Mouse (Mus musculus) ES-E14 (cell line): ENCODE data around the gene Cenpu. TPM values are rescaled to one million over a fixed set of nuclear protein-coding genes. Genes with fewer than 3 reads are reported as not detected.

Experiments
- DNase-seq: peaks from one replicate; pipeline ENCODE4 v3.0.0-alpha.2; 2013; ENCODE audit warnings: low read depth, low spot score
- H3K27ac ChIP-seq: 2 replicates; pipeline ENCODE4 v1.5.1; 2012; ENCODE audit warnings: low read depth, mild to moderate bottlenecking, low read length, moderate library complexity, mixed read lengths; ENCODE audit not compliant: poor library complexity, insufficient read depth, severe bottlenecking
- H3K36me3 ChIP-seq: 2 replicates; pipeline ENCODE4 v1.6.1; 2012; ENCODE audit warnings: mild to moderate bottlenecking, low read length, moderate library complexity, mixed read lengths; ENCODE audit not compliant: control insufficient read depth, poor library complexity, insufficient read depth, severe bottlenecking
- H3K4me1 ChIP-seq, 2 experiments: fragments of 150-350 bp in 1 of 2; sonication (generic) in 1 of 2; 2 replicates each; pipeline ENCODE4 v1.6.1; 2012; ENCODE audit warnings: low read length in 2 of 2, mild to moderate bottlenecking in 1 of 2, mixed read lengths in 1 of 2; ENCODE audit not compliant: control insufficient read depth in 2 of 2, insufficient read depth in 2 of 2, poor library complexity in 1 of 2
- H3K4me3 ChIP-seq, 2 experiments: fragments of 150-350 bp in 1 of 2; sonication (generic) in 1 of 2; 2 replicates each; pipeline ENCODE4 v1.5.1; 2012; ENCODE audit warnings: low read length in 2 of 2, low read depth in 1 of 2, mild to moderate bottlenecking in 1 of 2, mixed read lengths in 1 of 2; ENCODE audit not compliant: insufficient read depth in 1 of 2, poor library complexity in 1 of 2, severe bottlenecking in 1 of 2
- H3K9ac ChIP-seq: 2 replicates; pipeline ENCODE4 v1.6.1; 2012; ENCODE audit warnings: low read depth, mild to moderate bottlenecking, low read length, mixed read lengths; ENCODE audit not compliant: poor library complexity, insufficient read depth, severe bottlenecking
- H3K9me3 ChIP-seq: fragments of 150-350 bp; sonication (generic); 2 replicates; pipeline ENCODE4 v1.6.1; 2012; ENCODE audit warnings: low read depth, mild to moderate bottlenecking, low read length; ENCODE audit not compliant: control insufficient read depth, insufficient read depth
- CHD2 ChIP-seq: IDR thresholded peaks from 2 replicates; pipeline ENCODE4 v1.6.1; 2014; ENCODE audit warnings: mild to moderate bottlenecking, low read depth, low read length, inconsistent platforms
- HCFC1 ChIP-seq: IDR thresholded peaks from 2 replicates; pipeline ENCODE4 v1.6.1; 2012; ENCODE audit warnings: low read length, inconsistent platforms, borderline replicate concordance; ENCODE audit not compliant: insufficient read depth
- MAFK ChIP-seq: IDR thresholded peaks from 2 replicates; pipeline ENCODE4 v1.6.1; 2014; ENCODE audit warnings: mild to moderate bottlenecking, low read depth, low read length, inconsistent platforms; ENCODE audit not compliant: insufficient read depth
- ZC3H11A ChIP-seq: IDR thresholded peaks from 2 replicates; pipeline ENCODE4 v1.6.1; 2012; ENCODE audit warnings: low read depth, mild to moderate bottlenecking, inconsistent platforms, low read length, borderline replicate concordance
- ZNF384 ChIP-seq: IDR thresholded peaks from 2 replicates; pipeline ENCODE4 v1.6.1; 2012; ENCODE audit warnings: low read depth, low read length, inconsistent platforms
- in situ Hi-C, 2 experiments: fragments of 600-800 bp; cut with MboI; formaldehyde crosslinking; loops; one replicate each; pipeline ENCODE4 v1.15.1; 2025; ENCODE audit warnings: low sequenced_read_pairs in 2 of 2, inconsistent platforms in 1 of 2; ENCODE audit not compliant: unreplicated experiment in 2 of 2
- total RNA-seq: library from RNA; depleted of rRNA; stranded (reverse); fragments of 300-350 nt; gene quantifications from 2 replicates; pipeline ENCODE4 v1.2.3, GENCODE M21; 2012

The Cenpu gene
- total RNA-seq, 1 experiment = 19.1 TPM

- Histone ChIP-seq H3K4me3 (no peak overlapping the region), H3K9ac (no peak overlapping the region), H3K36me3 (no peaks in the 10 kb centered on the region), H3K4me1 (peaks cover 0 to 8% of the 10 kb centered on the region in 2 experiments; a peak in 1 of 4 replicates), H3K27ac (no peak overlapping the region), H3K9me3 (no peaks in the 10 kb centered on the region)
- DNase-seq = no peak
- TF ChIP-seq CHD2 = no peak
- no peak for TF ChIP-seq ZNF384
- no peak for TF ChIP-seq ZC3H11A
- TF ChIP-seq MAFK = no peak
- no peak for TF ChIP-seq HCFC1
- in situ Hi-C loops = no loop called here
These were observed 31.2 kb upstream of the Cenpu start for GRCm38 (mm10) chr8:46520667-46521066.

- no peak overlapping the region for H3K9ac ChIP-seq
- DNase-seq = no peak
- in situ Hi-C loops = no loop called here
- H3K9me3 ChIP-seq = no peaks in the 10 kb centered on the region
- H3K36me3 ChIP-seq = peaks cover 2% of the 10 kb centered on the region; the same call in 1 of the 2 replicates
- TF ChIP-seq ZNF384 = no peak
- no peak for TF ChIP-seq CHD2
- TF ChIP-seq HCFC1 = no peak
- TF ChIP-seq ZC3H11A = no peak
- no peak for TF ChIP-seq MAFK
- no peak overlapping the region for H3K4me3 ChIP-seq
- peaks cover 0 to 8% of the 10 kb centered on the region in 2 experiments; a peak in 1 of 4 replicates for H3K4me1 ChIP-seq
- H3K27ac ChIP-seq = no peak overlapping the region
These were observed 25.7 kb upstream of the Cenpu start for GRCm38 (mm10) chr8:46526098-46526497.

- no peak for DNase-seq
- Histone ChIP-seq H3K9ac (no peak overlapping the region), H3K36me3 (peaks cover 2% of the 10 kb centered on the region; the same call in 1 of the 2 replicates), H3K27ac (no peak overlapping the region), H3K4me3 (no peak overlapping the region), H3K4me1 (peaks cover 0 to 8% of the 10 kb centered on the region in 2 experiments; a peak in 1 of 4 replicates), H3K9me3 (no peaks in the 10 kb centered on the region)
- TF ChIP-seq ZNF384 (no peak), HCFC1 (no peak), MAFK (no peak), CHD2 (no peak), ZC3H11A (no peak)
- in situ Hi-C loops = no loop called here
These were observed 25.0 kb upstream of the Cenpu start for GRCm38 (mm10) chr8:46526821-46527220.

- Histone ChIP-seq H3K4me3 (no peak overlapping the region), H3K27ac (no peak overlapping the region), H3K9me3 (no peaks in the 10 kb centered on the region), H3K9ac (no peak overlapping the region), H3K4me1 (peaks cover 0 to 7% of the 10 kb centered on the region in 2 experiments; a peak in 1 of 4 replicates), H3K36me3 (peaks cover 2% of the 10 kb centered on the region; the same call in 1 of the 2 replicates)
- in situ Hi-C loops = no loop called here
- no peak for DNase-seq
- no peak for TF ChIP-seq CHD2
- no peak for TF ChIP-seq ZNF384
- TF ChIP-seq ZC3H11A = no peak
- TF ChIP-seq MAFK = no peak
- no peak for TF ChIP-seq HCFC1
These were observed 22.3 kb upstream of the Cenpu start for GRCm38 (mm10) chr8:46529508-46529907.
